Mouse (Mus musculus) mouse embryonic stem cell (cell line): ENCODE results near the gene H2afj.

Experiments
- in situ Hi-C, 2 experiments: fragments of 300-500 bp; cut with MboI; formaldehyde crosslinking; loops; 1 replicate in 1 of 2; 3 replicates in 1 of 2; pipeline ENCODE4 v1.14.3; 2019 to 2020; ENCODE audit warnings: low sequenced_read_pairs in 2 of 2, low pct_unique_long_range_greater_than_20kb in 1 of 2, mixed read lengths in 1 of 2; ENCODE audit not compliant: unreplicated experiment in 1 of 2

The H2afj gene

GRCm38 (mm10) chr6:136803739-136804633 is 4.1 kb upstream of the H2afj start, which contains the start of gene Hist4h4:
TSS of gene Hist4h4 (minus strand) at chr6:136804415.
- in situ Hi-C loops: no loop called here

- in situ Hi-C loops: no loop called here
These were observed 3.2 kb upstream of the H2afj start for GRCm38 (mm10) chr6:136804705-136805408.

- in situ Hi-C loops: no loop called here
These were observed 2.7 kb upstream of the H2afj start for GRCm38 (mm10) chr6:136805409-136805775.

- in situ Hi-C loops: no loop called here
These were observed 1.2 kb upstream of the H2afj start for GRCm38 (mm10) chr6:136806819-136807218.

- in situ Hi-C loops: no loop called here
These were observed 540 bp upstream of the H2afj start for GRCm38 (mm10) chr6:136807395-136808013.

GRCm38 (mm10) chr6:136808631-136809046 is 595 bp downstream of the H2afj start:
- in situ Hi-C loops: no loop called here

- in situ Hi-C loops: no loop called here
These were observed 1.0 kb downstream of the H2afj start for GRCm38 (mm10) chr6:136809077-136809476.

- in situ Hi-C loops: no loop called here
These were observed 1.6 kb downstream of the H2afj start for GRCm38 (mm10) chr6:136809673-136810072.

GRCm38 (mm10) chr6:136811196-136811595 is 3.2 kb downstream of the H2afj start:
- in situ Hi-C loops: no loop called here

GRCm38 (mm10) chr6:136813117-136813516 is 5.1 kb downstream of the H2afj start:
- in situ Hi-C loops: no loop called here

- in situ Hi-C loops: no loop called here
These were observed 7.3 kb downstream of the H2afj start for GRCm38 (mm10) chr6:136815381-136815780.

- in situ Hi-C loops: no loop called here
These were observed 8.8 kb downstream of the H2afj start for GRCm38 (mm10) chr6:136816826-136817225.

GRCm38 (mm10) chr6:136817549-136817948 is 9.5 kb downstream of the H2afj start:
- in situ Hi-C loops: no loop called here

- in situ Hi-C loops: no loop called here
These were observed 12.3 kb downstream of the H2afj start for GRCm38 (mm10) chr6:136820381-136820780.

- in situ Hi-C loops: no loop called here
These were observed 13.0 kb downstream of the H2afj start for GRCm38 (mm10) chr6:136821086-136821485.

GRCm38 (mm10) chr6:136824987-136825386 is 16.9 kb downstream of the H2afj start:
- in situ Hi-C loops: no loop called here

- in situ Hi-C loops: no loop called here
These were observed 19.1 kb downstream of the H2afj start for GRCm38 (mm10) chr6:136827116-136827515.

- in situ Hi-C loops: no loop called here
These were observed 19.5 kb downstream of the H2afj start, which contains the start of gene BC049715 for GRCm38 (mm10) chr6:136827516-136827880. TSS of gene BC049715 (plus strand) at chr6:136827626.

- in situ Hi-C loops: no loop called here
These were observed 20.0 kb downstream of the H2afj start, which contains the start of gene Wbp11 for GRCm38 (mm10) chr6:136827881-136828561. TSS of gene Wbp11 (minus strand) at chr6:136828233.
